Mouse (Mus musculus): ENCODE results near the gene Rgs8. TPM values are rescaled to one million over a fixed set of nuclear protein-coding genes. Genes with fewer than 3 reads are reported as not detected.

Gene Rgs8
- polyA plus RNA-seq, 1 experiment from 2014 or later, result 0.32 TPM

GRCm38 (mm10) chr1:153653674-153654073 is 849 bp downstream of the Rgs8 start:
- Histone ChIP-seq H3K9ac (ENCODE audit: low read length) (no peak overlapping the region), H3K4me2 (ENCODE audit: low read depth, low read length) (peak overlapping the region; percentile 14; the same call in 1 of the 2 replicates), H3K27ac (ENCODE audit: low read length) (no peak overlapping the region), H3K36me3 (ENCODE audit: control insufficient read depth, insufficient read depth, low read length) (no peaks in the 10 kb centered on the region), H3K9me3 (replicated peaks; ENCODE audit: control insufficient read depth, low read length) (no peaks in the 10 kb centered on the region), H3K4me3 (replicated peaks; ENCODE audit: low read length) (no peak overlapping the region), H3K4me1 (ENCODE audit: control insufficient read depth, insufficient read depth, low read length) (peaks cover 11% of the 10 kb centered on the region), H3K27me3 (ENCODE audit: control insufficient read depth, insufficient read depth, low read length) (peaks cover 12% of the 10 kb centered on the region)
- no peak for ATAC-seq (ENCODE audit: insufficient read depth, low FRiP score)
- WGBS, result 12% methylated on average over 5 of the region's 5 CpGs

GRCm38 (mm10) chr1:153659666-153660065 is 6.8 kb downstream of the Rgs8 start:
- H3K36me3 ChIP-seq (ENCODE audit: control insufficient read depth, insufficient read depth, low read length), result no peaks in the 10 kb centered on the region
- H3K9ac ChIP-seq (ENCODE audit: low read length), result no peak overlapping the region
- H3K27ac ChIP-seq (ENCODE audit: low read length), result no peak overlapping the region
- ATAC-seq (ENCODE audit: insufficient read depth, low FRiP score), result no peak
- WGBS, result 55% methylated on average over 9 of the region's 9 CpGs
- H3K4me2 ChIP-seq (ENCODE audit: low read depth, low read length), result no peak overlapping the region
- no peaks in the 10 kb centered on the region for H3K27me3 ChIP-seq (ENCODE audit: control insufficient read depth, insufficient read depth, low read length)
- H3K4me3 ChIP-seq (replicated peaks; ENCODE audit: low read length), result no peak overlapping the region
- 0 out of 2 replicates have a peak, but pooled peaks cover 4% of the 10 kb centered on the region for H3K4me1 ChIP-seq (ENCODE audit: control insufficient read depth, insufficient read depth, low read length)
- no peaks in the 10 kb centered on the region for H3K9me3 ChIP-seq (replicated peaks; ENCODE audit: control insufficient read depth, low read length)

GRCm38 (mm10) chr1:153660982-153661688 is 8.3 kb downstream of the Rgs8 start:
- Histone ChIP-seq H3K4me2 (ENCODE audit: low read depth, low read length) (no peak overlapping the region), H3K9me3 (replicated peaks; ENCODE audit: control insufficient read depth, low read length) (no peaks in the 10 kb centered on the region), H3K27me3 (ENCODE audit: control insufficient read depth, insufficient read depth, low read length) (peaks cover 12% of the 10 kb centered on the region; the same call in 1 of the 2 replicates), H3K4me1 (ENCODE audit: control insufficient read depth, insufficient read depth, low read length) (0 out of 2 replicates have a peak, but pooled peaks cover 7% of the 10 kb centered on the region), H3K9ac (ENCODE audit: low read length) (no peak overlapping the region), H3K36me3 (ENCODE audit: control insufficient read depth, insufficient read depth, low read length) (no peaks in the 10 kb centered on the region), H3K27ac (ENCODE audit: low read length) (no peak overlapping the region), H3K4me3 (replicated peaks; ENCODE audit: low read length) (no peak overlapping the region)
- 35% methylated on average over 15 of the region's 15 CpGs for WGBS
- ATAC-seq (ENCODE audit: insufficient read depth, low FRiP score), result 0 out of 2 replicates have a peak, but pooled peaks have one; percentile 14

GRCm38 (mm10) chr1:153661689-153662002 is 8.8 kb downstream of the Rgs8 start:
- H3K27me3 ChIP-seq (ENCODE audit: control insufficient read depth, insufficient read depth, low read length), result peaks cover 16% of the 10 kb centered on the region; the same call in 1 of the 2 replicates
- 40% methylated on average over 4 of the region's 4 CpGs for WGBS

GRCm38 (mm10) chr1:153662362-153662761 is 9.5 kb downstream of the Rgs8 start:
- Histone ChIP-seq H3K9ac (ENCODE audit: low read length) (no peak overlapping the region), H3K4me2 (ENCODE audit: low read depth, low read length) (no peak overlapping the region), H3K36me3 (ENCODE audit: control insufficient read depth, insufficient read depth, low read length) (no peaks in the 10 kb centered on the region), H3K4me1 (ENCODE audit: control insufficient read depth, insufficient read depth, low read length) (0 out of 2 replicates have a peak, but pooled peaks cover 7% of the 10 kb centered on the region), H3K4me3 (replicated peaks; ENCODE audit: low read length) (no peak overlapping the region), H3K27ac (ENCODE audit: low read length) (no peak overlapping the region), H3K9me3 (replicated peaks; ENCODE audit: control insufficient read depth, low read length) (no peaks in the 10 kb centered on the region), H3K27me3 (ENCODE audit: control insufficient read depth, insufficient read depth, low read length) (peaks cover 16% of the 10 kb centered on the region; the same call in 1 of the 2 replicates)
- WGBS, result 32% methylated on average over 4 of the region's 4 CpGs
- no peak for ATAC-seq (ENCODE audit: insufficient read depth, low FRiP score)

More at GRCm38 (mm10) chr1:153661689-153662002, 8.8 kb downstream of the Rgs8 start:
- H3K36me3 ChIP-seq (ENCODE audit: control insufficient read depth, insufficient read depth, low read length), result no peaks in the 10 kb centered on the region
- H3K4me1 ChIP-seq (ENCODE audit: control insufficient read depth, insufficient read depth, low read length), result 0 out of 2 replicates have a peak, but pooled peaks cover 7% of the 10 kb centered on the region
- no peak overlapping the region for H3K4me2 ChIP-seq (ENCODE audit: low read depth, low read length)
- no peak for ATAC-seq (ENCODE audit: insufficient read depth, low FRiP score)
- no peaks in the 10 kb centered on the region for H3K9me3 ChIP-seq (replicated peaks; ENCODE audit: control insufficient read depth, low read length)
- H3K9ac ChIP-seq (ENCODE audit: low read length), result no peak overlapping the region
- no peak overlapping the region for H3K4me3 ChIP-seq (replicated peaks; ENCODE audit: low read length)
- H3K27ac ChIP-seq (ENCODE audit: low read length), result no peak overlapping the region

GRCm38 (mm10) chr1:153665066-153665715 is 12.4 kb downstream of the Rgs8 start:
- Histone ChIP-seq H3K4me1 (ENCODE audit: control insufficient read depth, insufficient read depth, low read length) (0 out of 2 replicates have a peak, but pooled peaks cover 7% of the 10 kb centered on the region), H3K4me3 (replicated peaks; ENCODE audit: low read length) (no peak overlapping the region), H3K36me3 (ENCODE audit: control insufficient read depth, insufficient read depth, low read length) (no peaks in the 10 kb centered on the region), H3K27me3 (ENCODE audit: control insufficient read depth, insufficient read depth, low read length) (peaks cover 16% of the 10 kb centered on the region; the same call in 1 of the 2 replicates), H3K4me2 (ENCODE audit: low read depth, low read length) (no peak overlapping the region), H3K27ac (ENCODE audit: low read length) (no peak overlapping the region), H3K9ac (ENCODE audit: low read length) (no peak overlapping the region), H3K9me3 (replicated peaks; ENCODE audit: control insufficient read depth, low read length) (no peaks in the 10 kb centered on the region)
- 18% methylated on average over 10 of the region's 10 CpGs for WGBS
- ATAC-seq (ENCODE audit: insufficient read depth, low FRiP score), result peak; percentile 41; the same call in 1 of the 2 replicates

GRCm38 (mm10) chr1:153666236-153666635 is 13.4 kb downstream of the Rgs8 start:
- peaks cover 16% of the 10 kb centered on the region; the same call in 1 of the 2 replicates for H3K27me3 ChIP-seq (ENCODE audit: control insufficient read depth, insufficient read depth, low read length)

GRCm38 (mm10) chr1:153667244-153667727 is 14.5 kb downstream of the Rgs8 start:
- H3K4me3 ChIP-seq (replicated peaks; ENCODE audit: low read length), result no peak overlapping the region
- ATAC-seq (ENCODE audit: insufficient read depth, low FRiP score), result no peak
- H3K4me1 ChIP-seq (ENCODE audit: control insufficient read depth, insufficient read depth, low read length), result 0 out of 2 replicates have a peak, but pooled peaks cover 3% of the 10 kb centered on the region
- no peak overlapping the region for H3K4me2 ChIP-seq (ENCODE audit: low read depth, low read length)
- WGBS, result 67% methylated on average over 4 of the region's 4 CpGs
- H3K27me3 ChIP-seq (ENCODE audit: control insufficient read depth, insufficient read depth, low read length), result peaks cover 16% of the 10 kb centered on the region; the same call in 1 of the 2 replicates
- no peaks in the 10 kb centered on the region for H3K36me3 ChIP-seq (ENCODE audit: control insufficient read depth, insufficient read depth, low read length)
- no peak overlapping the region for H3K27ac ChIP-seq (ENCODE audit: low read length)
- H3K9me3 ChIP-seq (replicated peaks; ENCODE audit: control insufficient read depth, low read length), result no peaks in the 10 kb centered on the region
- H3K9ac ChIP-seq (ENCODE audit: low read length), result no peak overlapping the region

More at GRCm38 (mm10) chr1:153666236-153666635, 13.4 kb downstream of the Rgs8 start:
- ATAC-seq (ENCODE audit: insufficient read depth, low FRiP score), result no peak
- 20% methylated on average over 1 of the region's 1 CpGs for WGBS
- Histone ChIP-seq H3K9me3 (replicated peaks; ENCODE audit: control insufficient read depth, low read length) (no peaks in the 10 kb centered on the region), H3K9ac (ENCODE audit: low read length) (no peak overlapping the region), H3K27ac (ENCODE audit: low read length) (no peak overlapping the region), H3K36me3 (ENCODE audit: control insufficient read depth, insufficient read depth, low read length) (no peaks in the 10 kb centered on the region), H3K4me3 (replicated peaks; ENCODE audit: low read length) (no peak overlapping the region), H3K4me2 (ENCODE audit: low read depth, low read length) (no peak overlapping the region), H3K4me1 (ENCODE audit: control insufficient read depth, insufficient read depth, low read length) (0 out of 2 replicates have a peak, but pooled peaks cover 7% of the 10 kb centered on the region)

GRCm38 (mm10) chr1:153667781-153668180 is 15.0 kb downstream of the Rgs8 start:
- H3K36me3 ChIP-seq (ENCODE audit: control insufficient read depth, insufficient read depth, low read length), result no peaks in the 10 kb centered on the region
- no peak overlapping the region for H3K27ac ChIP-seq (ENCODE audit: low read length)
- WGBS, result 80% methylated on average over 5 of the region's 5 CpGs
- no peak overlapping the region for H3K4me3 ChIP-seq (replicated peaks; ENCODE audit: low read length)
- H3K9me3 ChIP-seq (replicated peaks; ENCODE audit: control insufficient read depth, low read length), result no peaks in the 10 kb centered on the region
- no peak for ATAC-seq (ENCODE audit: insufficient read depth, low FRiP score)
- peaks cover 16% of the 10 kb centered on the region; the same call in 1 of the 2 replicates for H3K27me3 ChIP-seq (ENCODE audit: control insufficient read depth, insufficient read depth, low read length)
- 0 out of 2 replicates have a peak, but pooled peaks cover 3% of the 10 kb centered on the region for H3K4me1 ChIP-seq (ENCODE audit: control insufficient read depth, insufficient read depth, low read length)
- H3K4me2 ChIP-seq (ENCODE audit: low read depth, low read length), result no peak overlapping the region
- no peak overlapping the region for H3K9ac ChIP-seq (ENCODE audit: low read length)

Measured in stomach, embryonic 16.5 days (tissue).